Mouse (Mus musculus) cerebellum, adult 18-20 months (tissue): ENCODE measurements around the gene Tspan5.

ENCODE experiments used
- DNase-seq, 2 experiments: peaks; one replicate each; pipeline ENCODE4 v3.0.0; 2021

The Tspan5 gene

DNA sequence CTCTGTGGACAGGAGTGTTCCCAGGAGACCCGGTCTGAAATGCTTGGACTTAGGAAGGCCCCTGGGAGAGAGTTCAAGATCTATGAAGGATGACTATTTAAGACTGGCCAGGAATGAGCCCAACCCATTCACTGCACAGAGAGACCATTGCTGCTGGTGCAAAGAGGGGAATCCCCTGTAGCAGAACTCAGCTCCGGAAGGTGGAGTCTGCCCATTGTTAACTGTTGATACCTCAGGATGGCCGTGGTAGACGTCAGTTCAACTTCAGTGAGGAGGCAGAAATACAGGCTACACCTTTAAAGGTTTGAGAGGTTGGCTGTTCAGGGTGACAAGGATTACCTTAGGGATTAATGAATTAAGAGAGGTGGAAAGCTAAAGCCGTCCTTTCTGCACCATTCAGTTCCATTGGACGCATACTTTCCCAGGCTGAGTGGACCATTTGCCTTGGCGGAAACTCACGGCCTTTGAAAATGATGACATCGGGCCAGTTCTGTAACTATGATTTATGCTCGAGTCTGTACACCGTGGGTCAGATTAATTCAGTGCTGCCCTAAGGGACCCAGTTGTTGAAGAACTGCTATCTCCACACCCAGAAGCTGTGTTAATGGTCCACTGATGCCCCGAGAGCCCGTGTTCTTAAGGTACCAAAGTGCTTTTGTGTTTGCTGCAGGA, 71.3 kb downstream of the Tspan5 start:
- DNase-seq, result no peak

DNA sequence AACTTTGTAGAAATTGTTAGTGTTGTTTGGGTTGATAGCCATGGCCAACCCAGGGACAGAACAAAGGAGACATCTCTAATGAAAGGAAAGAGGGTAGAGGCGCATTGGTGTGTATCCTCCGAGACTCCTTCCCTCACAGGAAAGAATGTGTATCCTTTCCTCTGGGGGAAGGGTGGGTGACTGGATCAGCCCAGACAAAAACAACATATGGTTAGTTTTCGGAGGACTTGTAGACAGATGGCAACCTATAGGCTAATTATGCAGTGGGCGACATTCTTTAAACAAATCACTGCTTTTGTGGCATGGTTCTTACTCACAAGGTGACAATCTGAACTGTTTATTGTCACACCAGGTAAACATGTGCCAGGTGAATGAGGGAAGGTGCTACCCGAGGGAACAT, 72.5 kb downstream of the Tspan5 start:
- DNase-seq, result no peak

GRCm38 (mm10) chr3:138815127-138815837, 73.3 kb downstream of the Tspan5 start:
- DNase-seq, result peak; percentile 82 to 86

DNA sequence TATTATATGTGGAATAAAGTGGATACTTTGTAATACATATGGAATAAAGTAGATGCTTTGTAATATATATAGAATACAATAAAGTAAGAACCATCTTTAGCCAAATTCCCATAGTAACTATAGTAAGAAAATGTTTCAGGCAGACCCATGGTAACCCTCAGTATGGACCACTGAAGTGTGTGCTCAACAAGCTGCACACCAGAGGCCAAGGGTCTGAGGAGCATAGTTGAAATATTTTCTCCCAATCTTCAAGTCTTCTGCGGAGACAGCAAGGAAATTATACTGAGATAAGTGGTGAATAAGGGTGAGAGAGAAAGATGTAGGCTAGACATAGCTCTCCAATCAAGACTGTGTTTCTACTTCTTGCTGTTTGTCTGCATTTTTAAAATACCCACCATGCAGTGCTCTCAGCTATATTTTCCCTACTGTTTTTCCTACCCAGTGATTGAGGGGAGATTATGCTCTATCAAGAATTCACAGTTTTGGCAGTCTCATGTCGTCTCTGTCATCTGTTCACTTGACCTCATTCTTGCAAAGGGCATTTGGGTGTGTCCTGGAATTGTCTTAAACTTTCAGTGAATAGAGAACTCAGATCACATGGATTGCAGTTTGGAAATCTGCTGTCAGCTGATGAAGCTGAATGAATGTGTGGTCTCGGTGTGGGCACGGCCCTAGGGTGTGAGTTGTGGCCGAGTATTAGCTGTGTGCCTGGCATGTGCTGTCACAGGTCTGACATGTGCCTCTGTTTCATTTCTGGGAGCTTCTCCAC, 75.1 kb downstream of the Tspan5 start:
- DNase-seq, result no peak

DNA sequence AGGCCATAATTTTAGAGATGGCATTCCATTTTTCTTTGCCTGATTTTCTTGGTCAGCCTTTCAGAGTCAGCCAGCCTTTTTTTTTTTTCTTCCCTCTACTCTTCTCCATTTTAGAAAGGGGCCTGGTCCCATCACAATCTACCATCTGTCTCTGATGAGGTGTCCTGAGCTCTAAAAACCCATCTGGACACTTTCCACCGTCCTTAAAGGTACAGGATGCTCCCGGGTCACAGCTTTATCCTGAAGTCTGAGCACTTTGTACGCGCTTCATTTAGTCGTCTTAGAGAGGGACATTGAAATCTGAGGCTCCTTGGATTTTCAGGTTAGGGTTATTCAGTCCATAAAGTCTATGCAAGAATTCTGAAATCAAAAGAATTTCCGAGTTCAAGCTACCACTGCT, 77.9 kb downstream of the Tspan5 start:
- peak; percentile 59 to 60 for DNase-seq

DNA sequence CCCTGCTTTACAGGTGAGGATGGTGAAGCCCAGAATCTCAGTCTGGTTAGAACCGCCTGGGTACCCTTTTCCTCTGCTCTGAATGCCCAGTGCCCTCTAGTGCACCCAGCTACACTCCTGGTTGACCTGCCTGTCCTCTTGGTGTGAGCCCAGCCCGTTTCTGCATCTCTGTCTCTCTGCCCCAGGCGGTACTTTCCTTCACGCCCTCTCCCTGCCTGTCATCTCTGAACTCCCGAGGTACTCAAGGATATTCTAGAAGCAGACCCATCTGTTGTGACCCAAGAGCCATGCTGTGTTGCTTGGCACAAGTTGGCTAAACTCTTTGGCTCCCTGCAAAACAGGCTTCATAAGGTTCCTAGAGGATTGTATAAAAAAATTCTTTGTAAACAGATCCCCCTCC, 78.3 kb downstream of the Tspan5 start:
- peak; percentile 83 to 87 for DNase-seq

GRCm38 (mm10) chr3:138821886-138822445, 80.0 kb downstream of the Tspan5 start:
- no peak for DNase-seq

- no peak for DNase-seq
Observed at GRCm38 (mm10) chr3:138823857-138824256, 81.9 kb downstream of the Tspan5 start.

- peak in 1 of 2 experiments; percentile 53 for DNase-seq
Observed at GRCm38 (mm10) chr3:138825296-138825695, 83.3 kb downstream of the Tspan5 start.

- no peak for DNase-seq
Observed at GRCm38 (mm10) chr3:138826243-138826800, 84.3 kb downstream of the Tspan5 start.

GRCm38 (mm10) chr3:138832827-138833517, 91.0 kb downstream of the Tspan5 start:
- DNase-seq, result peak; percentile 55 to 59

DNA sequence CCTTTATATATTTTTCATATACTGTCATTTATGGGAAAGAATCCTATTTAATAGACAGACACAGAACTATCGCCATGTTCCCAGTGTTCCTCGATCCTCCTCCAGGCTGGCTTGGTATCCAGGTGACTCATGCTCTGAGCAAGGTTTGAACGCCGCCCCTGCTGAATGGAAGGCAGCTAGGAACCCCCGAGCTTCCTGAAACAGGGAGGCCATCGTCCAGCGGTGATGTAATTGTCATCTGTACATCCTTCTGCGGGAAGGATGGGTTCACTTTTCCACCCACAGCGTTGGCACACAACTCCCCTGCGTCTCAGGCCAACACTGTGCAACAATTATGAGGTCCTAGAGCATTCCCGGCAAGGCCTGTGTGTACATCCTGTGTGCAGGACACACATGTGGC, 92.2 kb downstream of the Tspan5 start:
- peak in 1 of 2 experiments; percentile 47 for DNase-seq

DNA sequence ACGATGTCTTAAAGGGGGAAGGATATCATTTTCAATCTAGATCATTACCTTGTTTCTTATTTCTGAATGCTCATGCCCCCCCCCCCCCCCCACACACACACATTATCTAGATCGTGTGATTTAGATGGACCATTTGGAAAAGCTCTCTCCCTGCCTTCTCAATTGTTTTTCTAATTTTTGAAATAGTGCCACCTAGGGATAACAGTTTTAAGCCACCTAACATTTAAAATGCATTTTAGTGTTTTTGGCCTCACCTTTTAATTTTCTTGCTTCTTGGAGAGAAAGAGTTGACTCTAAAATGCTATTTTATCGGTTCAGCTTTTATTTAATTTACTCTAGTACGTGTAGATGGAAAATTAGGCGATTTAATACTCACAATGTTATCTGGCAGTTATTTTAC, 94.9 kb downstream of the Tspan5 start:
- DNase-seq, result no peak

GRCm38 (mm10) chr3:138837651-138838050, 95.7 kb downstream of the Tspan5 start:
- peak in 1 of 2 experiments; percentile 3 for DNase-seq

DNA sequence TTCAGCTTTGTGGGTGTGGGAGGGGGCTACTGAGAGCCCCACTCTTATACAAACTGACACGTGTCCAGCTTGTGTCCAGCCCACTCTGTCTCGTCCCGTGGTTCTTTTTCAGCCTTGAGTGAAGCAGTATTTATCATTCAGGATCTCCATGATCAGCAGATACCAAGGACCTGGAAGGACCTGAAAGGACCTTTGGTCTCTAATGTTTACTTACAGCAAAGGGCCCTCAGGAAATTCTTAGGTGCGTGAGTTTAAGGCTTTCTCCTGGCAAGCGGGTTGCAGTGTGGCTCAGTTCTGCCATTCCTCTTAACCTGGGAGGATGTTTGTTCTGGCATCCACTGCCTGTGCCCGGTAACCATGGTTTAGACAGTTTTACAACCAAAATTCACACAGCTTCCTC, 97.7 kb downstream of the Tspan5 start:
- no peak for DNase-seq

DNA sequence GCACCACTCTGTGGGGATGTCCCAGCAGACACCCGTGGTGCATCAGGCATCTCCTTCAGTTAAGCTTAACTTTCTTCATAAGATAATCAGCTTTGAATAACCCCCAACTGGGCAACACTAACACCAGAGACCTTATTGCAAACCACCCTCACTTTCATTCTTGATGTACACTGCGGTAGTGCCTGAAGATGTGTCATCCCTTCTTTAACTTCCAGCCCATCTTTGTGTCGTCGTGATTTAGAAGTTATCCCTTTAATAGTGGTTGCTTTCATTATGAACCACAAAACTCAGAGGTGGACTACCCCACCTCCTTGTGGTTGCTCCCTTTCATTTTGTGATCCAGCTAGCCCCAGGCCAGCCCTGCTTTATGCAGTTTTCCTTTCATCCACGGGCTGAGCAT, 99.3 kb downstream of the Tspan5 start:
- DNase-seq, result no peak

DNA sequence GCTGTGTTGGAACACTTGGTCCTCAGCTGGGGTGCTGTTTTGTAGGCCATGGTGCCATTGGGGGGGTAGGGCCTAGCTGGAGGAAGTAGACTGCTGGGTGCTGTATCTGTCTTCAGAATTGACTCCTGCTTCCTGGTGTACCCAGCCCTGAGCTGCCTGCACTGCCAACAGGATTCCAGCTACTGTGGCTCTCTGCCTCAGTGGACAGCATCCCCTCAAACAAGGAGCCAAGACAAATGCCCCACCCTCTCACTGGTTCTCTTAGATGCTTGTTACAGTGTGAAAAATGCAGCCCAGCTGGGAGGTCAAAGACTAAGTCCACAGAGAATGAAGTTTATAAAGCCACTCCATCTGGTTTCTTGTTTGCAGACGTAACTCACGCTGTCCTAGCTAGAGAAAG, 101.2 kb downstream of the Tspan5 start:
- peak in 1 of 2 experiments; percentile 19 for DNase-seq

GRCm38 (mm10) chr3:138843641-138844040, 101.6 kb downstream of the Tspan5 start:
- DNase-seq, result no peak

DNA sequence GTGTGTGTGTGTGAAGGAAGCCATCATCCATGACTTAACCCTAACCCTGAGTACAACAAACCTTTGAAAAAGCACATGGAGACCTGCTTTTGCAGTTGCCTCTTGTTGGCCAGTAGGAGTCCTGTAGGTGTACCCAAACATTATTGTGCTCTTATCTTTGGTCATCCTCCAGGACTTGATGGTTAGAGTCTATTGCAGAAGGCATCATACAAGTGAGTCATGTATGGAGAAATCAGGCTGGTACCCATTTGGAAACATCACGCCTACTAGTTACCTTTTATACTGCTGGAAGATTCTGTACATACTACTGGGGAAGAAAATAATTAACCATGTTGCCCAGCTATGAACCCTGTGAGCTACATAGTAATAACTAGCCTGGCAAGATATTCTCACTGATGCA, 103.8 kb downstream of the Tspan5 start:
- no peak for DNase-seq

DNA sequence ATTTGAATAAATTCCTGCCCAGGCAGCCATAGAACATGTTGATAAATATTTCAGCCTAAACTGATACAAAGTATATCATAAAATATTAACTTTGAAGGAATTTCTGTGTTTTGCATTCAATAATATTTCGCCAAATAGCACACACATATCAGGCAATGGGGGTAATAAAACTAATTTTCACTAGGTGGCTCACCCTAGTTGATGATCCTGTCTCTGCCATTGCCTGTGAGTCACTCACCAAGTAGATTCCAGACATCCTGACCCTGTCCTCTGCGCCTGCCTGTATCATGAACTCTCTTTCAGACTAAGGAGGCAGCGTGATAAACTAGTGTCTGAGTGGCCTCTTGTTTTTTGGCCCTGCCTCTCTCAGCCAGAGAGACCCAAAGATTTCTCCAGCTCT, 105.8 kb downstream of the Tspan5 start:
- no peak for DNase-seq

- no peak for DNase-seq
Observed at GRCm38 (mm10) chr3:138849755-138850301, 107.8 kb downstream of the Tspan5 start.

- no peak for DNase-seq
Observed at GRCm38 (mm10) chr3:138851876-138852275, 109.9 kb downstream of the Tspan5 start.
